Mouse (Mus musculus): ENCODE data around the gene Cabin1.

Gene Cabin1

GRCm38 (mm10) chr10:75637711-75638110 lies 126.4 kb downstream of the Cabin1 start:
- no peak for DNase-seq (ENCODE audit: low read depth, low spot score)

GRCm38 (mm10) chr10:75636084-75636786 lies 127.9 kb downstream of the Cabin1 start:
- DNase-seq (ENCODE audit: low read depth, low spot score) = no peak

GRCm38 (mm10) chr10:75635693-75636055 lies 128.5 kb downstream of the Cabin1 start:
- peak; percentile 92 for DNase-seq (ENCODE audit: low read depth, low spot score)

- DNase-seq (ENCODE audit: low read depth, low spot score) = peak; percentile 69
Observed at GRCm38 (mm10) chr10:75635019-75635692, 129.0 kb downstream of the Cabin1 start.

GRCm38 (mm10) chr10:75634610-75635009 lies 129.5 kb downstream of the Cabin1 start:
- DNase-seq (ENCODE audit: low read depth, low spot score) = no peak

- no peak for DNase-seq (ENCODE audit: low read depth, low spot score)
Observed at GRCm38 (mm10) chr10:75633576-75634139, 130.5 kb downstream of the Cabin1 start.

- no peak for DNase-seq (ENCODE audit: low read depth, low spot score)
Observed at GRCm38 (mm10) chr10:75633048-75633447, 131.1 kb downstream of the Cabin1 start.

- DNase-seq (ENCODE audit: low read depth, low spot score) = peak; percentile 46
Observed at GRCm38 (mm10) chr10:75632633-75633032, 131.5 kb downstream of the Cabin1 start.

GRCm38 (mm10) chr10:75627490-75627889 lies 136.7 kb downstream of the Cabin1 start:
- DNase-seq (ENCODE audit: low read depth, low spot score) = no peak

- DNase-seq (ENCODE audit: low read depth, low spot score) = no peak
Observed at GRCm38 (mm10) chr10:75626991-75627390, 137.2 kb downstream of the Cabin1 start.

- no peak for DNase-seq (ENCODE audit: low read depth, low spot score)
Observed at GRCm38 (mm10) chr10:75625920-75626319, 138.2 kb downstream of the Cabin1 start.

GRCm38 (mm10) chr10:75620818-75621217 lies 143.3 kb downstream of the Cabin1 start:
- peak; percentile 72 for DNase-seq (ENCODE audit: low read depth, low spot score)

GRCm38 (mm10) chr10:75616044-75616443 lies 148.1 kb downstream of the Cabin1 start:
- no peak for DNase-seq (ENCODE audit: low read depth, low spot score)

- DNase-seq (ENCODE audit: low read depth, low spot score) = peak; percentile 35
Observed at GRCm38 (mm10) chr10:75610486-75610885, 153.7 kb downstream of the Cabin1 start.

GRCm38 (mm10) chr10:75608975-75609374 lies 155.2 kb downstream of the Cabin1 start:
- no peak for DNase-seq (ENCODE audit: low read depth, low spot score)

GRCm38 (mm10) chr10:75607253-75607652 lies 156.9 kb downstream of the Cabin1 start:
- no peak for DNase-seq (ENCODE audit: low read depth, low spot score)

- peak; percentile 80 for DNase-seq (ENCODE audit: low read depth, low spot score)
Observed at GRCm38 (mm10) chr10:75605162-75605846, 158.8 kb downstream of the Cabin1 start.

- DNase-seq (ENCODE audit: low read depth, low spot score) = no peak
Observed at GRCm38 (mm10) chr10:75600189-75600730, 163.9 kb downstream of the Cabin1 start.
